Mouse (Mus musculus) urinary bladder, adult 18-20 months (tissue): ENCODE data around the gene Apmap.

Experiments
- DNase-seq, 2 experiments: peaks; one replicate each; pipeline ENCODE4 v3.0.0; 2022; ENCODE audit warnings: low spot score in 2 of 2, mixed read lengths in 2 of 2

Apmap gene

GRCm38 (mm10) chr2:150608087-150608799, at the start of gene Apmap:
Gene Apmap (minus strand): TSS chr2:150608567.
- peak; percentile 92 to 93 for DNase-seq

GRCm38 (mm10) chr2:150656975-150657768, 48.8 kb upstream of the Apmap start:
- DNase-seq: no peak

- DNase-seq: no peak
Observed at GRCm38 (mm10) chr2:150656112-150656511, 47.7 kb upstream of the Apmap start.

DNA sequence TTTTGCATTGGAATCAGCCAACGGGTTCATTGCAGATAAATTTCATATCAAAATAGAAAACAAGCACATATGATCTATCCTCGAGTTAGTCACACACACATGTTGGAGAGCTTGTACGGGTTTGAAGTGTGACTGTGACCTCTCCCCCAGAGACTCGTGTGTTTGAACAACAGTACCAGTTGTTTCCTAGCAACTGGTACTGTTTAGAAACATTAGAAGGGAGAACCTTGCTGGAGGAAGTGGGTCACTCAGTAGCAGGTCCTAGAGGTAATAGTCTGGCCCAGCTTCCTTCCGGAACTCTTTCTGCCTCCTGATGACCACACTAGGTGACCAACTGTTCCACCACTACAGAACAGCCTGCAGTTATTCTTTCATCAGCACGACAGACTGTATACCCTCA, 46.9 kb upstream of the Apmap start:
- no peak for DNase-seq

DNA sequence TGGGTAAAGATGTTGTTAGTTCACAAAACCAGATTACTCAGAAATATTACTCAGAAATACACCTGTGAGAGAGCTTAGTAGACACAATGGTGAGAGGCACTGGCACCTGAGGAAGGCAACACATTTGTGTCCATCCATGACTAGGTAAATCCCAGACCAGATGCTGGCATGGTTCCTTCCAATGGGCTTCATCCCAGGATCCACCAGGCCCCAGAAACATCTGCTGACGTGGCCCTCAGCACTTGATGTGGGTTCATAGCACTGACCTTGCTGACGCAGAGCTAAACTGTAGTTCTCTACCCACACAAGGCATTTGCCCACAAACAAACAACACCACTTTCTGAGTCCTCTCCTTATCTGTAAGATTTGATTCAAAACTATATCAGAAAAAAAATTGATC, 46.4 kb upstream of the Apmap start:
- no peak for DNase-seq

DNA sequence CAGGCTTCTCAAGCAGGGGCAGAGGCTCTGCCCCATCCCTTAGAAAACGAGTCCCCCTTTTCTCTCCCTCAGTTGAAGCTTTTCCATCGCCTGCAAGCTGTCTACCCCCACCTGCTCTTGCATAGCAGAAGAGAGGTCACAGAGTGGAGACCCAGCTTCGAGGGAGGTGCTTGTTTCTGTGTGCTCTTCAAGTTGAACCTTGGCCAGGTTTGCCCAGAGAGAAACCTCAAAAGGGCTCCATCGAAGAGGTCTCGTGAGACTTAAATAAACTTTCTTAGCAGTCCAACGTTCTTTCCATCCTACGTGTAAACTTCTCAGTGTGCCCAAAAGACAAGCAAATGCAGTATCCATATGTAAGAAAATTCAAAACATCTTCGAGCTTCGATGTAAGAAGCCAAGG, 43.0 kb upstream of the Apmap start:
- DNase-seq: no peak

DNA sequence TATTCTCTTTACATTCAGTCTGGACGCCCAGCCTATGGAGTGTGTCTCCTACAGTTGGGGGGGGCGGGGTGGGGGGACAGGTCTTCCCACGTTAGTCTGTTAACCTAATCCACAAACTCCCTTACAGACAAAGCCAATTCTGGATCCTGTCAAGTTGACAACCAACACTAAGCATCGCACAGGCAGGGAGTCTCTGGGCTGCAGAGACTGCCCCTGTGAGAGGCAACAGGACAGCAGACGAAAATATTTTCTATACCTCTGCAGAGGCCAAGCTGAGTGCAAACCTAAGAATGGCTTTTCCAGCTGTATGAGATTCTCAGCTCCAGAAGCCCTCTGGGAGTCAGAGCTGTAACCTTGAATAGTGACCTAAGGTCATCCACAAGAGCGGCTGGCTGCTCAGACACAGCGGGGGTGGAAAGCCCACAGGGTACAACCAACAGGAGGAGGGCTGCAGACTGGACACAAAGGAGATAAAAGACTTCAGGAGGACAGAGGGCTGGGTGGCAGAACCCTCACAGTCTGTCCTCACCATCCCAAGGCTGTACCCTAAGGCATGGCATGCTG, 42.2 kb upstream of the Apmap start:
- no peak for DNase-seq

- DNase-seq: no peak
Observed at GRCm38 (mm10) chr2:150648300-150648895, 40.0 kb upstream of the Apmap start.

DNA sequence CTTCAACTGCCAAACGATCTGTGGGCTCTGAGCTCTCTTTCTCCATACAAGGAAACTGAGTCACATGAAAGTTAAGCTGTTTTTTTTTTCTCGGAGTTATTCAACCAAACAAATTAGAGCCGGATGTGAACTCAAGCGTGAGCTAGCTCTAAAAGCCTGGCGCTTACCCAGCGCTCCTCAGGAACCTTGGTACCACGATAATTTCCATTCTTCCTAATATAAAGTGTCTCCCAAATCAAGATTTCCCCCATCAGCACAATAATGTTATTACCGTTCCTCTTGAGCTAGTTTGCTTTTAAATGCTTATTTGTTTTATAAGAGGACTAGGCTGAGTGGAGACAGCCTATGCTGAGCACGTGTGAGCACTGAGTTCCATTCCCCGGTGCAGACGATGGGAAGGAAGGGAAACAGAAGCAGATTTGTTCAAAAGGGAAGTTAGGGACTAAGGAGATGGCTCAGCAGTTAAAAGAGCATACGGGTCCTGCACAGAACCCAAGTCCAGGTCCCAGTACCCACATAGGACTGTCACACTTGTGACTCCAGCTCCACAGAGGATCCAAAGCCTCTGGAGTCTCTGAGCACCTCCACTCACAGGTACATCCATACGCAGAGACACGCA, 39.4 kb upstream of the Apmap start:
- DNase-seq: no peak

DNA sequence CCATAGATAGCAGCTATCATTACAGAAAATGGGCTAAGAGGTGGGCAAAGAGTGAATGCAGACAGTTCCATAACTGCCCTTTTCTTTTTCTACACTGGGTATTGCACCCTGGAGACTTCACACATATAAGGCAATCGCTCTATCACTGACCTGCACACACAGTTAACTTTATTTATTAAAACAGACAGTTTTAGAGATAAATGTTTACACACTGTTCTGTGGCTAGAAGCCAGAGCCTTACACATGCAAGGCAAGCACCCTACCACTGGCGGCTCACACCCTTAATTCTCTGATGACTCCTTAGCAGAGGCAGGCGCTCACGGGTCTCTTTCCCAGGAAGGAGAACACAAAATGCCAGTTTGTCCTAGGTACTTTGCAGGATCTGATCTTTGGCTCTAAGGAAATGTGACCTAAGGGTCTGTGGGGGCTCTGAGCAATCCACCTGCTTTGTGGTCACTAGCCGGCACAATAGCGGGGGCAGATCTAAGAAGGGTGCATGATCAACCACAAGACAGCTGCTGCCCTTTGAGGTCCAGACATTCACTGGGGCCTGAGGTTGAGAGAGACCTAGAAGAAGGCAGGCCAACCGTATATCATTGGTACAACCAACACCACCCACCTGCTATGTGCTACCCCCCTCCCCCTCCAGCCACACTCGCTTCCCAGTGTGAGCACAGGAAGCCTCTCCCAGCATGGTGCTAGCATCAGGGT, 38.2 kb upstream of the Apmap start:
- DNase-seq: no peak

- DNase-seq: no peak
Observed at GRCm38 (mm10) chr2:150645225-150645624, 36.9 kb upstream of the Apmap start.

DNA sequence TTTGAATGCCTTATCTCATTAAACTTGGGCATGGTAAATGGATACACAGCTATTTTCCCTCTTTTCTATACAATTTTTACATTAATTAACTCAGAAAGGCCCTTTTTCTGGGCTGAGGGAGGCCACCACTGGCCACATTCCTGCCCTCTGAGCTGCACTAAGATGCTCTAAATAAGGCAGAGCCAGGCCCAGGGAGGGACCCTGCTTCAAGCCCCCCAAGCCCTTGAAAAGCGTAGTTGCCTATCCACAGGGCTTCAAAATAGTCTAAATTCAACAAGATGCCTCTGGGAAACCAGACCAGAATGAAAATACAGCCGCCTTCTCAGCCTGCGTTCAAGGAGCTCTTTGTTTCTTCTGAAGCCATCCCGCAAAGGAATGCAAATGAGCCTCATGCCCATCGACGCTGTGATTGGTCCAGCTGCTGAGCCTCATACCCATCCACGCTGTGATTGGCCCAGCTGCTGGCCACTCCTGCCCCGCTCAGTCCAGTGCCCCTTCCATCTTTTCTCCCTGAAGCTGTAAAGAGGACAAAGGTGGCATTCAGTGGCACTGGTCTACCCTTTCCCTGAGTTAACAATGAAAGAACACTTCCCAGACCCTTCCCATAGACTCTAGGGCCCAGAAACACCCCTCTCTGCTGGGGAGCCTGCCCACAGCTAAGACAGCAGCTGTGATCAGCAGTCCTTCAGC, 35.5 kb upstream of the Apmap start:
- DNase-seq: no peak

DNA sequence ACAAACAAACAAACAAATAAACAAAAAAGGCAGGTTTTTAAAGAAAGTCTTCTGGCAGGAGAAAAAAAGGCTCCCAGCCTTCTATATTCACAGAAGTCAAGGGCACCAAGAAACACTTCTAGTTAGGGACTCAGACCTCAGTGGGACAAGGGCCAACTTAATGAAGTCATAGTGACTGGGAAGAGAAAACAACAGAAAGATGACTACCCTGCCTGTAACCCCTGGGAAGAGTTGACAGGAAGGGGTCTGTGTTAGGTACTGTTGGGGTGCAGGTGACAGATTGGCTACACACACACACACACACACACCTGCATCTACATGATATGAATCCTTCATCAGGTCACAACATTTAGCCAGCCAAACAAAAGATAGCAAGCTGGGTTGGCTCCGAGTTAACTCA, 34.8 kb upstream of the Apmap start:
- no peak for DNase-seq

DNA sequence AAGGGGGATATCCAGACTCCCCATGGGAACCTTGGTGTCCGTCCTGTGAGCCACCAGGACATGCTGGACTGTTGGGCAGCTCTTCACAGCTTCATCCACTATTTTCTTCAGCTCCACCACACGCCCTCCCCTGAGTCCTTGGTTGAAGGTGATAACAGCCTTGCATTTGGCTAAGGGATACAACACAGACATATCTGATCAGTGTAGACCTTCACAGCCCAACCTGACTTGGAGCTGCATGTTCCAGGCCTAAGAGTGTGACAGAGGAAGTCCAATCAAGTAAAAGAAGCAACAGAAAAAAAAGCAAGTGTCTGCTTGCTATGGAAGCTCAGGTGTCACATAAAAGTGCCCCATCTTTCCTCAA, 30.0 kb upstream of the Apmap start:
- no peak for DNase-seq

GRCm38 (mm10) chr2:150637702-150638369, 29.5 kb upstream of the Apmap start:
- no peak for DNase-seq

GRCm38 (mm10) chr2:150635877-150636446, 27.6 kb upstream of the Apmap start:
- DNase-seq: no peak

GRCm38 (mm10) chr2:150629255-150629654, 20.9 kb upstream of the Apmap start:
- DNase-seq: no peak

DNA sequence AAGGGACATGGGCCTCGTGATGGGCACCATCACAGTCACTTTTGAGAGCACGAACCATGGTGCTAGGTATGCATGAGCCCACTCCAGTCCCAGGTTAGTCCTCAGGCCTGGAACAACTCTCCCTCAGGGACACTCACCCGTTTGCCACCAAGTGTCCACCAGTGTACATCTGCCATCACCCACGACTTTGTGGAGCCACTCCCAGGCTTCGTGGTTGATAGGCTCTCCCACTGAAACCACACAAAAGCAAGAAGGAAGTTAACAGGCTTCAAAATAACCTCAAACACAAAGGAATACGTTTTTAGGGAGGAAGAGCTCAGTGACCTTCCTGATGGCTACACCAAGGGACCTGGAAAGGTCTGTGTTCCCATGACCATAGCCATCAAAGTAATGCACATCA, 18.8 kb upstream of the Apmap start:
- DNase-seq: no peak

DNA sequence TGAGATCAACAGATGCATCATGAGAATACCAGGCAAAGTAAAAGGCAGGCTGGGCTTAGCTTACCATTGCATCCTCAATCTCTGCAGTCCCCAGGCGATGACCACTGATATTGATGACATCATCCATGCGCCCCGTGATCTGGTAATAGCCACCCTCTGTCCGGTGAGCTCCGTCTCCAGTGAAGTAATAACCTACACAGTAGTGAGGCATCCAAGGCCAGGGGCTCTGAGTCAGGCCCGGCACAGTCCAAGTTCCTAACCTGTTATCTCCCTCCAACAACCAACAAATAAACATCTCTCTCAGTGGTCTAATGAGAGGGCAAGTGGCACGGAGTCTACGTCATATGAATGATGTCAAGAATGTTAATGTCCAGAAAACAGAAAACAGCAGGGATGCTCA, 16.6 kb upstream of the Apmap start:
- no peak for DNase-seq

DNA sequence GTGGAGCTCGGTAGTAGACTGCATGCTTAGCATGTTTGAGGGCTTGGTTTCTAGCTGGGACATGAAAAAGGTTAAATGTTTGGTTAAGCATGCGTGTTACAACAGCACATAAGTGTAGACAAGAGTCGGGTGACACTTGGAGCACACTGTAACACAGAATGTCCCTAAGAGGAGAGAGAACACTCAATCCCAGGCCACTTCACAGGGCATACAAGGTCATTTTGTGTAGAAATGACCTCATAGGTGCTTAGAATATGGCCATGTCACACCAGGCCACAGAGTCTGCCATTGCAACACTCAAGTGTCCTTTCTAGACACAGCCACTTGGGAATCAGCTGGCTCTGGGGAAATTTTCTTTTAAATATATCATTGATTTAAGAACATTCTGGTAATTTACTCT, 15.6 kb upstream of the Apmap start:
- DNase-seq: no peak
